ENCODE assay signal across 10 mouse cellular contexts in genomic region chr7:66027747-66028146, GRCm38 (mm10). TPM values are rescaled to one million over a fixed set of nuclear protein-coding genes. Genes with fewer than 3 reads are reported as not detected.
DNase-seq lines count a peak whose midpoint lies in the region.
"Had no signal": no experiment of that assay in that cellular context is flagged by ENCODE, and none has a peak within 500 bp of the region (broad histone marks: within the 10 kb centered on the region; RNA-seq: fewer than 3 reads in every experiment).

No protein-coding gene starts in this region.

- peak; percentile 65 for DNase-seq in cerebellum, adult 11-12 months
- DNase-seq in cerebellum, adult 8-10 months: no peak
- DNase-seq in kidney, postnatal 10 days: peak; percentile 44
- no peak for DNase-seq in kidney, postnatal 14 days
- peak; percentile 35 to 38 for DNase-seq in right cerebral cortex, adult 2 months (ENCODE audit: low spot score in 2 of 2)
- DNase-seq in right cerebral cortex, postnatal 4 days: no peak
- no peak for DNase-seq in adipocyte (ENCODE audit: low spot score)
- no peak for DNase-seq in heart, postnatal 25 days (ENCODE audit: low spot score)
- DNase-seq: adrenal gland, adult 2 months had no signal

- intact Hi-C loops in heart, postnatal 25 days (cut with DNase I): no loop called here

RNA-seq across cellular contexts. Expression of gene Gm45213, which starts 15.7 kb away (rescaled TPM):
- not detected for total RNA-seq in heart, postnatal 25 days (2021)
- total RNA-seq: adrenal gland, adult 2 months; heart, adult 8-10 months had no signal

RNA-seq across cellular contexts. Expression of gene Snrpa1, which starts 31.1 kb away (rescaled TPM):
- total RNA-seq in heart, postnatal 25 days (2021): 10 to 100 TPM; 20.2 to 22.5 TPM

RNA-seq across cellular contexts. Expression of gene Selenos, which starts 51.7 kb away (rescaled TPM):
- 10 to 100 TPM; 31.1 to 36.9 TPM for total RNA-seq in heart, postnatal 25 days (2021)

Comparison
In these comparisons a context has a peak if more than half of its experiments do, and no peak if none do; other contexts are left out.
1. DNase-seq: peak in cerebellum, adult 11-12 months (single experiment), kidney, postnatal 10 days (single experiment) and right cerebral cortex, adult 2 months (2 of 2); none in cerebellum, adult 8-10 months (single experiment), kidney, postnatal 14 days (single experiment), right cerebral cortex, postnatal 4 days (single experiment), adipocyte (single experiment) and heart, postnatal 25 days (single experiment).